Mouse (Mus musculus): ENCODE data around the gene Plxdc2.

The Plxdc2 gene

GRCm38 (mm10) chr2:16386206-16386605 lies 30.1 kb downstream of the Plxdc2 start:
- H3K27me3 ChIP-seq (ENCODE audit: control insufficient read depth, insufficient read depth, low read length, poor library complexity, severe bottlenecking) = no peaks in the 10 kb centered on the region
- no peaks in the 10 kb centered on the region for H3K36me3 ChIP-seq (ENCODE audit: control insufficient read depth, insufficient read depth, low read length, poor library complexity, severe bottlenecking)
- no peak for DNase-seq (ENCODE audit: low read depth, low spot score)

- no peaks in the 10 kb centered on the region for H3K27me3 ChIP-seq (ENCODE audit: control insufficient read depth, insufficient read depth, low read length, poor library complexity, severe bottlenecking)
These were observed 30.6 kb downstream of the Plxdc2 start for GRCm38 (mm10) chr2:16386692-16387091.

GRCm38 (mm10) chr2:16387787-16388186 lies 31.7 kb downstream of the Plxdc2 start:
- DNase-seq (ENCODE audit: low read depth, low spot score) = no peak
- Histone ChIP-seq H3K27me3 (ENCODE audit: control insufficient read depth, insufficient read depth, low read length, poor library complexity, severe bottlenecking) (no peaks in the 10 kb centered on the region), H3K36me3 (ENCODE audit: control insufficient read depth, insufficient read depth, low read length, poor library complexity, severe bottlenecking) (no peaks in the 10 kb centered on the region)

More at GRCm38 (mm10) chr2:16386692-16387091, 30.6 kb downstream of the Plxdc2 start:
- no peak for DNase-seq (ENCODE audit: low read depth, low spot score)
- no peaks in the 10 kb centered on the region for H3K36me3 ChIP-seq (ENCODE audit: control insufficient read depth, insufficient read depth, low read length, poor library complexity, severe bottlenecking)

- Histone ChIP-seq H3K36me3 (ENCODE audit: control insufficient read depth, insufficient read depth, low read length, poor library complexity, severe bottlenecking) (no peaks in the 10 kb centered on the region), H3K27me3 (ENCODE audit: control insufficient read depth, insufficient read depth, low read length, poor library complexity, severe bottlenecking) (no peaks in the 10 kb centered on the region)
- DNase-seq (ENCODE audit: low read depth, low spot score) = no peak
These were observed 41.4 kb downstream of the Plxdc2 start for GRCm38 (mm10) chr2:16397501-16397900.

- Histone ChIP-seq H3K36me3 (ENCODE audit: control insufficient read depth, insufficient read depth, low read length, poor library complexity, severe bottlenecking) (no peaks in the 10 kb centered on the region), H3K27me3 (ENCODE audit: control insufficient read depth, insufficient read depth, low read length, poor library complexity, severe bottlenecking) (no peaks in the 10 kb centered on the region)
These were observed 41.9 kb downstream of the Plxdc2 start for GRCm38 (mm10) chr2:16398006-16398405.

GRCm38 (mm10) chr2:16398896-16399295 lies 42.8 kb downstream of the Plxdc2 start:
- Histone ChIP-seq H3K36me3 (ENCODE audit: control insufficient read depth, insufficient read depth, low read length, poor library complexity, severe bottlenecking) (no peaks in the 10 kb centered on the region), H3K27me3 (ENCODE audit: control insufficient read depth, insufficient read depth, low read length, poor library complexity, severe bottlenecking) (no peaks in the 10 kb centered on the region)
- DNase-seq (ENCODE audit: low read depth, low spot score) = no peak

More at GRCm38 (mm10) chr2:16398006-16398405, 41.9 kb downstream of the Plxdc2 start:
- no peak for DNase-seq (ENCODE audit: low read depth, low spot score)

- no peaks in the 10 kb centered on the region for H3K27me3 ChIP-seq (ENCODE audit: control insufficient read depth, insufficient read depth, low read length, poor library complexity, severe bottlenecking)
- H3K36me3 ChIP-seq (ENCODE audit: control insufficient read depth, insufficient read depth, low read length, poor library complexity, severe bottlenecking) = no peaks in the 10 kb centered on the region
- no peak for DNase-seq (ENCODE audit: low read depth, low spot score)
These were observed 50.4 kb downstream of the Plxdc2 start for GRCm38 (mm10) chr2:16406508-16406907.

- H3K27me3 ChIP-seq (ENCODE audit: control insufficient read depth, insufficient read depth, low read length, poor library complexity, severe bottlenecking) = no peaks in the 10 kb centered on the region
- no peak for DNase-seq (ENCODE audit: low read depth, low spot score)
These were observed 58.4 kb downstream of the Plxdc2 start for GRCm38 (mm10) chr2:16414340-16414976.

GRCm38 (mm10) chr2:16439030-16439429 lies 82.9 kb downstream of the Plxdc2 start:
- DNase-seq (ENCODE audit: low read depth, low spot score) = no peak
- no peaks in the 10 kb centered on the region for H3K36me3 ChIP-seq (ENCODE audit: control insufficient read depth, insufficient read depth, low read length, poor library complexity, severe bottlenecking)
- no peaks in the 10 kb centered on the region for H3K27me3 ChIP-seq (ENCODE audit: control insufficient read depth, insufficient read depth, low read length, poor library complexity, severe bottlenecking)

More at GRCm38 (mm10) chr2:16414340-16414976, 58.4 kb downstream of the Plxdc2 start:
- H3K36me3 ChIP-seq (ENCODE audit: control insufficient read depth, insufficient read depth, low read length, poor library complexity, severe bottlenecking) = no peaks in the 10 kb centered on the region

- no peak for DNase-seq (ENCODE audit: low read depth, low spot score)
- H3K36me3 ChIP-seq (ENCODE audit: control insufficient read depth, insufficient read depth, low read length, poor library complexity, severe bottlenecking) = no peaks in the 10 kb centered on the region
These were observed 86.5 kb downstream of the Plxdc2 start for GRCm38 (mm10) chr2:16442643-16443042.

GRCm38 (mm10) chr2:16447936-16448335 lies 91.8 kb downstream of the Plxdc2 start:
- DNase-seq (ENCODE audit: low read depth, low spot score) = no peak
- Histone ChIP-seq H3K36me3 (ENCODE audit: control insufficient read depth, insufficient read depth, low read length, poor library complexity, severe bottlenecking) (no peaks in the 10 kb centered on the region), H3K27me3 (ENCODE audit: control insufficient read depth, insufficient read depth, low read length, poor library complexity, severe bottlenecking) (no peaks in the 10 kb centered on the region)

More at GRCm38 (mm10) chr2:16442643-16443042, 86.5 kb downstream of the Plxdc2 start:
- no peaks in the 10 kb centered on the region for H3K27me3 ChIP-seq (ENCODE audit: control insufficient read depth, insufficient read depth, low read length, poor library complexity, severe bottlenecking)

GRCm38 (mm10) chr2:16450838-16451665 lies 94.9 kb downstream of the Plxdc2 start:
- no peaks in the 10 kb centered on the region for H3K36me3 ChIP-seq (ENCODE audit: control insufficient read depth, insufficient read depth, low read length, poor library complexity, severe bottlenecking)
- H3K27me3 ChIP-seq (ENCODE audit: control insufficient read depth, insufficient read depth, low read length, poor library complexity, severe bottlenecking) = no peaks in the 10 kb centered on the region
- DNase-seq (ENCODE audit: low read depth, low spot score) = no peak

- no peak for DNase-seq (ENCODE audit: low read depth, low spot score)
- no peaks in the 10 kb centered on the region for H3K36me3 ChIP-seq (ENCODE audit: control insufficient read depth, insufficient read depth, low read length, poor library complexity, severe bottlenecking)
These were observed 95.5 kb downstream of the Plxdc2 start for GRCm38 (mm10) chr2:16451666-16452009.

GRCm38 (mm10) chr2:16452080-16452479 lies 96.0 kb downstream of the Plxdc2 start:
- no peaks in the 10 kb centered on the region for H3K27me3 ChIP-seq (ENCODE audit: control insufficient read depth, insufficient read depth, low read length, poor library complexity, severe bottlenecking)
- H3K36me3 ChIP-seq (ENCODE audit: control insufficient read depth, insufficient read depth, low read length, poor library complexity, severe bottlenecking) = no peaks in the 10 kb centered on the region
- DNase-seq (ENCODE audit: low read depth, low spot score) = peak; percentile 24

More at GRCm38 (mm10) chr2:16451666-16452009, 95.5 kb downstream of the Plxdc2 start:
- H3K27me3 ChIP-seq (ENCODE audit: control insufficient read depth, insufficient read depth, low read length, poor library complexity, severe bottlenecking) = no peaks in the 10 kb centered on the region

GRCm38 (mm10) chr2:16456264-16456780 lies 100.2 kb downstream of the Plxdc2 start:
- no peak for DNase-seq (ENCODE audit: low read depth, low spot score)
- Histone ChIP-seq H3K27me3 (ENCODE audit: control insufficient read depth, insufficient read depth, low read length, poor library complexity, severe bottlenecking) (no peaks in the 10 kb centered on the region), H3K36me3 (ENCODE audit: control insufficient read depth, insufficient read depth, low read length, poor library complexity, severe bottlenecking) (no peaks in the 10 kb centered on the region)
